7 mouse cellular contexts compared by ENCODE assay signal in the genomic region with DNA sequence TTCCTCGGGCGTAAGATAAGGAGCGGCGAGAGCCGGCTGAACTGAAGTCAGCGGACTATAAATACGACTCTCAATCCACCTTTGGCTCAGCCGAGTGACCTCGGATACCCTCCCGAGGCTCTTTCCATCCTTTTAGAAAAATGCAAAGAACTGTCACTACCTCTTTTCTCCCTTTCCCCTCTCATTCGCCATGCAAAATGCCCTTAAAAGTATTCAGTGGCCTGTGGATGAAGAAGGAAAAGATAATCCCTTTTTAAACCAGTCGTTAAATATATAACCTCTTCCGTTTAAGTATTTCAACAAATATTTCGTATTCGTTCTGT. TPM values are rescaled to one million over a fixed set of nuclear protein-coding genes. Genes with fewer than 3 reads are reported as not detected.
A peak's percentile ranks its signal among the peaks of the same experiment; 100 is the strongest.
DNase-seq lines count a peak whose midpoint lies in the region; ATAC-seq and TF ChIP-seq lines count a peak whose summit lies in the region.

Gene Bmpr1a, minus strand, starts transcription at position 17 of the 323 bp plus-strand sequence.

- no peak for ATAC-seq in forebrain, embryonic 11.5 days (replicated peaks; ENCODE audit: low FRiP score)
- ATAC-seq in hindbrain, embryonic 11.5 days (ENCODE audit: low FRiP score) = no peak
- ATAC-seq in liver, embryonic 15.5 days (ENCODE audit: insufficient read depth) = no peak
- ATAC-seq in monocyte, adult 5-6 weeks (replicated peaks; ENCODE audit: insufficient number of reproducible peaks, low FRiP score, low TSS enrichment, poor library complexity, severe bottlenecking) = no peak

- WGBS in spleen, adult 2 months = 13% methylated on average over 15 of the region's 15 CpGs
- WGBS in forebrain, embryonic 11.5 days = 9% methylated on average over 15 of the region's 15 CpGs
- WGBS in hindbrain, embryonic 11.5 days = 9% methylated on average over 15 of the region's 15 CpGs
- WGBS in liver, embryonic 15.5 days (ENCODE audit: insufficient replicate concordance) = 11% methylated on average over 15 of the region's 15 CpGs

- H3K9ac ChIP-seq in forebrain, embryonic 11.5 days (ENCODE audit: low read length) = peak within 1 kb of the TSS; percentile 99
- peak within 1 kb of the TSS; percentile 95 for H3K9ac ChIP-seq in hindbrain, embryonic 11.5 days (ENCODE audit: low read depth, low read length)
- H3K9ac ChIP-seq in liver, embryonic 15.5 days = peak within 1 kb of the TSS; percentile 55

- H3K9me3 ChIP-seq in forebrain, embryonic 11.5 days (ENCODE audit: control insufficient read depth, low read length) = no peaks in the 10 kb centered on the region
- H3K9me3 ChIP-seq in hindbrain, embryonic 11.5 days (ENCODE audit: control insufficient read depth, low read length) = no peaks in the 10 kb centered on the region
- no peaks in the 10 kb centered on the region for H3K9me3 ChIP-seq in liver, embryonic 15.5 days (replicated peaks)

- DNase-seq in spleen, adult 2 months (ENCODE audit: low read depth in 1 of 2, low spot score in 2 of 2) = no peak
- no peak for DNase-seq in spleen, postnatal 14 days (ENCODE audit: low spot score in 2 of 2)
- no peak for DNase-seq in forebrain, embryonic 11.5 days (ENCODE audit: low spot score)
- DNase-seq in hindbrain, embryonic 11.5 days (ENCODE audit: low spot score) = no peak
- no peak for DNase-seq in embryo, embryonic 11 days

- H3K36me3 ChIP-seq in spleen, adult 2 months (ENCODE audit: control insufficient read depth, insufficient read depth, low read length) = no peaks in the 10 kb centered on the region
- no peaks in the 10 kb centered on the region for H3K36me3 ChIP-seq in forebrain, embryonic 11.5 days (ENCODE audit: control insufficient read depth, insufficient read depth, low read length)
- H3K36me3 ChIP-seq in hindbrain, embryonic 11.5 days (ENCODE audit: control insufficient read depth, insufficient read depth, low read length) = no peaks in the 10 kb centered on the region
- no peaks in the 10 kb centered on the region for H3K36me3 ChIP-seq in liver, embryonic 15.5 days (replicated peaks)

- H3K27me3 ChIP-seq in spleen, adult 2 months (ENCODE audit: control insufficient read depth, insufficient read depth, low read length) = peaks cover 24% of the 10 kb centered on the region
- no peaks in the 10 kb centered on the region for H3K27me3 ChIP-seq in forebrain, embryonic 11.5 days (ENCODE audit: control insufficient read depth, insufficient read depth, low read length)
- no peaks in the 10 kb centered on the region for H3K27me3 ChIP-seq in hindbrain, embryonic 11.5 days (ENCODE audit: control insufficient read depth, insufficient read depth, low read length)
- H3K27me3 ChIP-seq in liver, embryonic 15.5 days = peaks cover 86% of the 10 kb centered on the region

- TF ChIP-seq CTCF in spleen, adult 2 months (IDR thresholded peaks at IDR 0.05; ENCODE audit: extremely low read depth, insufficient read depth, insufficient read length, insufficient replicate concordance) = no peak

- peak within 1 kb of the TSS; percentile 62 for H3K27ac ChIP-seq in spleen, adult 2 months (ENCODE audit: insufficient read depth, low read length)
- peak within 1 kb of the TSS; percentile 90 for H3K27ac ChIP-seq in forebrain, embryonic 11.5 days (ENCODE audit: low read depth, low read length)
- peak within 1 kb of the TSS; percentile 97 for H3K27ac ChIP-seq in hindbrain, embryonic 11.5 days (ENCODE audit: low read depth, low read length)
- H3K27ac ChIP-seq in liver, embryonic 15.5 days (replicated peaks) = peak within 1 kb of the TSS; percentile 76

- peaks cover 4% of the 10 kb centered on the region for H3K4me1 ChIP-seq in spleen, adult 2 months (ENCODE audit: control insufficient read depth, insufficient read depth, insufficient read length)
- peaks cover 11% of the 10 kb centered on the region for H3K4me1 ChIP-seq in forebrain, embryonic 11.5 days (replicated peaks; ENCODE audit: control insufficient read depth, insufficient read depth, low read length)
- peaks cover 2% of the 10 kb centered on the region; the same call in 1 of the 2 replicates for H3K4me1 ChIP-seq in hindbrain, embryonic 11.5 days (replicated peaks; ENCODE audit: control insufficient read depth, insufficient read depth, low read length)
- peaks cover 14% of the 10 kb centered on the region for H3K4me1 ChIP-seq in liver, embryonic 15.5 days (replicated peaks)

- peak within 1 kb of the TSS; percentile 72 for H3K4me2 ChIP-seq in forebrain, embryonic 11.5 days (ENCODE audit: low read depth, low read length, severe bottlenecking)
- H3K4me2 ChIP-seq in hindbrain, embryonic 11.5 days (replicated peaks; ENCODE audit: low read depth, low read length) = peak within 1 kb of the TSS; percentile 45
- H3K4me2 ChIP-seq in liver, embryonic 15.5 days = peak within 1 kb of the TSS; percentile 79

- no peak for TF ChIP-seq POLR2A in spleen, adult 2 months (IDR thresholded peaks at IDR 0.05; ENCODE audit: low read depth, low read length)

- peak within 1 kb of the TSS; percentile 63 for H3K4me3 ChIP-seq in spleen, adult 2 months (ENCODE audit: extremely low read depth, insufficient read depth, insufficient read length)
- H3K4me3 ChIP-seq in forebrain, embryonic 11.5 days (ENCODE audit: low read depth, low read length) = peak within 1 kb of the TSS; percentile 91
- peak within 1 kb of the TSS; percentile 81 for H3K4me3 ChIP-seq in hindbrain, embryonic 11.5 days (ENCODE audit: low read depth, low read length)
- H3K4me3 ChIP-seq in liver, embryonic 15.5 days (replicated peaks) = peak within 1 kb of the TSS; percentile 66

RNA-seq across cellular contexts. Expression of gene Bmpr1a, which starts in this region (rescaled TPM):
- polyA plus RNA-seq in spleen, adult 2 months (2012; rRNA removed) = 0.89 and 1.0 TPM in 2 replicates
- 56.0 and 60.4 TPM in 2 replicates for polyA plus RNA-seq in forebrain, embryonic 11.5 days (2014; fragmentation: Nextera tagmentation; extraction: Ambion mirVana)
- 44.9 and 48.9 TPM in 2 replicates for polyA plus RNA-seq in hindbrain, embryonic 11.5 days (2014; fragmentation: Nextera tagmentation; extraction: Ambion mirVana)
- polyA plus RNA-seq in liver, embryonic 15.5 days (2015; fragmentation: Nextera tagmentation; extraction: Ambion mirVana) = 4.0 and 5.3 TPM in 2 replicates
- 0.53 to 1.6 TPM (median 0.68 TPM) in 3 replicates for total RNA-seq in monocyte, adult 5-6 weeks (2017)
